Mouse (Mus musculus) heart, postnatal 14 days (tissue): ENCODE results near the gene Gm20388. TPM values are rescaled to one million over a fixed set of nuclear protein-coding genes. Genes with fewer than 3 reads are reported as not detected.
A peak's percentile ranks its signal among the peaks of the same experiment; 100 is the strongest.

Experiments used
- DNase-seq, 2 experiments: peaks; one replicate each; pipeline ENCODE4 v3.0.0; 2021 to 2022
- intact Hi-C: fragments of 180-260 bp; cut with DNase I; formaldehyde crosslinking; loops from one replicate; pipeline ENCODE4 v1.15.1; 2025
- total RNA-seq, 2 experiments: library from RNA; stranded (reverse); gene quantifications; 2 replicates each; pipeline ENCODE4 v1.2.3; 2021

Gm20388 gene
- total RNA-seq, 2 experiments from 2014 or later: 0.24 TPM; not detected in 1

GRCm38 (mm10) chr8:120594571-120594970, 683.9 kb downstream of the Gm20388 start:
- intact Hi-C loops: no loop called here
- no peak for DNase-seq

GRCm38 (mm10) chr8:120595963-120596362, 685.3 kb downstream of the Gm20388 start:
- intact Hi-C loops: loop anchor here (5.0 kb wide), 2 partner anchors 274 to 419 kb away; partner anchors contain the start of gene Fam92b
- peak; percentile 58 to 73 for DNase-seq

GRCm38 (mm10) chr8:120598579-120598978, 687.9 kb downstream of the Gm20388 start:
- peak; percentile 35 to 40 for DNase-seq
- intact Hi-C loops: loop anchor here (5.0 kb wide), 2 partner anchors 276 to 421 kb away; partner anchors contain the start of gene Fam92b

- peak; percentile 87 to 90 for DNase-seq
- intact Hi-C loops: loop anchor here (5.0 kb wide), 2 partner anchors 277 to 422 kb away; partner anchors contain the start of gene Fam92b
Observed at GRCm38 (mm10) chr8:120599504-120599903, 688.9 kb downstream of the Gm20388 start.

- no peak for DNase-seq
- intact Hi-C loops: no loop called here
Observed at GRCm38 (mm10) chr8:120602672-120603071, 692.0 kb downstream of the Gm20388 start.

GRCm38 (mm10) chr8:120607460-120607859, 696.8 kb downstream of the Gm20388 start:
- intact Hi-C loops: no loop called here
- DNase-seq: no peak

- intact Hi-C loops: no loop called here
Observed at GRCm38 (mm10) chr8:120607885-120608284, 697.2 kb downstream of the Gm20388 start.

GRCm38 (mm10) chr8:120610824-120611223, 700.2 kb downstream of the Gm20388 start:
- intact Hi-C loops: no loop called here
- no peak for DNase-seq

More at GRCm38 (mm10) chr8:120607885-120608284, 697.2 kb downstream of the Gm20388 start:
- DNase-seq: peak; percentile 77 to 88

GRCm38 (mm10) chr8:120614491-120614890, 703.9 kb downstream of the Gm20388 start:
- no peak for DNase-seq
- intact Hi-C loops: no loop called here

GRCm38 (mm10) chr8:120616663-120617626, 706.3 kb downstream of the Gm20388 start:
- intact Hi-C loops: no loop called here
- no peak for DNase-seq

GRCm38 (mm10) chr8:120618110-120618509, 707.5 kb downstream of the Gm20388 start:
- DNase-seq: peak; percentile 77 to 84
- intact Hi-C loops: no loop called here

GRCm38 (mm10) chr8:120619235-120620180, 708.9 kb downstream of the Gm20388 start:
- DNase-seq: peak; percentile 33 to 34
- intact Hi-C loops: no loop called here

GRCm38 (mm10) chr8:120620441-120620840, 709.8 kb downstream of the Gm20388 start:
- intact Hi-C loops: no loop called here
- no peak for DNase-seq

GRCm38 (mm10) chr8:120622161-120622560, 711.5 kb downstream of the Gm20388 start:
- intact Hi-C loops: no loop called here
- no peak for DNase-seq

- intact Hi-C loops: no loop called here
- no peak for DNase-seq
Observed at GRCm38 (mm10) chr8:120623608-120624007, 713.0 kb downstream of the Gm20388 start.

- DNase-seq: no peak
- intact Hi-C loops: no loop called here
Observed at GRCm38 (mm10) chr8:120626461-120626860, 715.8 kb downstream of the Gm20388 start.

GRCm38 (mm10) chr8:120627298-120627697, 716.7 kb downstream of the Gm20388 start:
- DNase-seq: no peak
- intact Hi-C loops: no loop called here

- intact Hi-C loops: no loop called here
- no peak for DNase-seq
Observed at GRCm38 (mm10) chr8:120630031-120630430, 719.4 kb downstream of the Gm20388 start.

GRCm38 (mm10) chr8:120630848-120631247, 720.2 kb downstream of the Gm20388 start:
- intact Hi-C loops: no loop called here
- no peak for DNase-seq
